Mouse (Mus musculus): ENCODE data around the gene Gm9945. TPM values are rescaled to one million over a fixed set of nuclear protein-coding genes. Genes with fewer than 3 reads are reported as not detected.
A peak's percentile ranks its signal among the peaks of the same experiment; 100 is the strongest.

Gene Gm9945
- total and polyA plus RNA-seq, 2 experiments from 2014 or later = not detected

GRCm38 (mm10) chr11:53472709-53473108, 7.3 kb upstream of the Gm9945 start:
- no peak overlapping the region for H3K4me2 ChIP-seq (ENCODE audit: low read depth, low read length)
- H3K4me1 ChIP-seq (ENCODE audit: control insufficient read depth, insufficient read depth) = no peaks in the 10 kb centered on the region
- peaks cover 47% of the 10 kb centered on the region for H3K27me3 ChIP-seq (ENCODE audit: control insufficient read depth, insufficient read depth, low read length)
- no peak for ATAC-seq (ENCODE audit: insufficient read depth, low read depth)
- no peaks in the 10 kb centered on the region for H3K36me3 ChIP-seq (replicated peaks; ENCODE audit: control insufficient read depth, insufficient read depth, low read length)
- no peaks in the 10 kb centered on the region for H3K9me3 ChIP-seq (replicated peaks; ENCODE audit: control insufficient read depth, low read length)
- no peak overlapping the region for H3K27ac ChIP-seq (ENCODE audit: low read depth)
- WGBS = 78% methylated on average over 3 of the region's 3 CpGs
- H3K9ac ChIP-seq (replicated peaks; ENCODE audit: low read depth, low read length) = no peak overlapping the region
- no peak for TF ChIP-seq CTCF (IDR thresholded peaks at IDR 0.05; ENCODE audit: low read depth)
- no peak for TF ChIP-seq EP300 (IDR thresholded peaks at IDR 0.05; ENCODE audit: low read depth)
- no peak for DNase-seq (ENCODE audit: low spot score)
- H3K4me3 ChIP-seq (ENCODE audit: low read depth, low read length) = no peak overlapping the region

DNA sequence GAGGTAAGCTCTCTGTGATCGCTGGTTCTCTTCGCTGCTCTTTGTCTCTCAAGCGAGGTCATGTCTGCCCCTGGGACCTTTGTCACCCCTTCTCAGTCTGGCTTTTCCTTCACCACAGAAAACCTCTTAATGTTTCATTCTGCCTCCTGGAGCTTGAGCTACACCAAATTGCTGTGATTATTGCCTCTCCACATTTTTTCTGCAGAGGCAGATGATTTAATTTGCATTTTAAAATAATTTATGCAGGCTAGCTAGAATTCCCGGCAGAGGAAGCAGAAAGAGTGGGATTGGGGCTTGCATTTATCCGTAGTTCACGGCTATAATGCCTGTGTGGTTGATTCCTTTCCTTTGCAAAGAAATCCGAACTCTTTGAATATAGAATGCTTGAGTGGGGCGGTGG, 4.3 kb upstream of the Gm9945 start:
- no peak overlapping the region for H3K4me2 ChIP-seq (ENCODE audit: low read depth, low read length)
- no peak overlapping the region for H3K4me3 ChIP-seq (ENCODE audit: low read depth, low read length)
- no peak overlapping the region for H3K27ac ChIP-seq (ENCODE audit: low read depth)
- ATAC-seq (ENCODE audit: insufficient read depth, low read depth) (no peak), DNase-seq (ENCODE audit: low spot score) (no peak)
- 0 out of 2 replicates have a peak, but pooled peaks cover 10% of the 10 kb centered on the region for H3K4me1 ChIP-seq (ENCODE audit: control insufficient read depth, insufficient read depth)
- TF ChIP-seq EP300 (IDR thresholded peaks at IDR 0.05; ENCODE audit: low read depth) (no peak), CTCF (IDR thresholded peaks at IDR 0.05; ENCODE audit: low read depth) (no peak)
- no peaks in the 10 kb centered on the region for H3K9me3 ChIP-seq (replicated peaks; ENCODE audit: control insufficient read depth, low read length)
- no peaks in the 10 kb centered on the region for H3K36me3 ChIP-seq (replicated peaks; ENCODE audit: control insufficient read depth, insufficient read depth, low read length)
- H3K9ac ChIP-seq (replicated peaks; ENCODE audit: low read depth, low read length) = no peak overlapping the region
- 30% methylated on average over 8 of the region's 8 CpGs for WGBS
- H3K27me3 ChIP-seq (ENCODE audit: control insufficient read depth, insufficient read depth, low read length) = peaks cover 69% of the 10 kb centered on the region

DNA sequence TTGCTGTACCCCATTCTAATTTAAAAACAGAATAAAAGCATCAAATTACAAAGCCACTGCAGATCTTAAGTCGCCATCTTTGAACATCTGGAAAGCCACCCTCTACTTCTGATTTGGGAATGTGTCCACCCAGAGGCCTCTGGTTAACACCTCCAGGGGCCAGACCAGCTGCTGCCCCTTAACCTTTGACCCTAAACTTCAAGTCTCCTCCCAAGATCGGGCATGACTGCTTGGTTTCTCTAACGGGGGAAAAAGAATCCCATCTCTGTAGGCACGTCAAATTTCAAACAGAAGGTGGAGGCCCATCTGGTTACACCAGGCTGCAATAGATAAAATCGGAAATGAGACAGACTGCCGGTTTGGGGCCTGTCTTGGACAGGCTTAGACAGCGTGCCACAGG, 2.1 kb upstream of the Gm9945 start:
- Histone ChIP-seq H3K9me3 (replicated peaks; ENCODE audit: control insufficient read depth, low read length) (no peaks in the 10 kb centered on the region), H3K4me3 (ENCODE audit: low read depth, low read length) (no peak overlapping the region; the same call in 1 of the 2 replicates), H3K27ac (ENCODE audit: low read depth) (no peak overlapping the region), H3K4me1 (ENCODE audit: control insufficient read depth, insufficient read depth) (0 out of 2 replicates have a peak, but pooled peaks cover 10% of the 10 kb centered on the region), H3K36me3 (replicated peaks; ENCODE audit: control insufficient read depth, insufficient read depth, low read length) (no peaks in the 10 kb centered on the region), H3K27me3 (ENCODE audit: control insufficient read depth, insufficient read depth, low read length) (peaks cover 59% of the 10 kb centered on the region), H3K4me2 (ENCODE audit: low read depth, low read length) (no peak overlapping the region), H3K9ac (replicated peaks; ENCODE audit: low read depth, low read length) (no peak overlapping the region)
- WGBS = 79% methylated on average over 7 of the region's 7 CpGs
- ATAC-seq (ENCODE audit: insufficient read depth, low read depth) (no peak), DNase-seq (ENCODE audit: low spot score) (no peak)
- TF ChIP-seq EP300 (IDR thresholded peaks at IDR 0.05; ENCODE audit: low read depth) = no peak
- no peak for TF ChIP-seq CTCF (IDR thresholded peaks at IDR 0.05; ENCODE audit: low read depth)

- ATAC-seq (ENCODE audit: insufficient read depth, low read depth) (peak; percentile 27; the same call in 1 of the 2 replicates), DNase-seq (ENCODE audit: low spot score) (no peak)
- H3K36me3 ChIP-seq (replicated peaks; ENCODE audit: control insufficient read depth, insufficient read depth, low read length) = no peaks in the 10 kb centered on the region
- H3K4me1 ChIP-seq (ENCODE audit: control insufficient read depth, insufficient read depth) = 0 out of 2 replicates have a peak, but pooled peaks cover 10% of the 10 kb centered on the region
- WGBS = 7% methylated on average over 79 of the region's 79 CpGs
- peaks cover 54% of the 10 kb centered on the region for H3K27me3 ChIP-seq (ENCODE audit: control insufficient read depth, insufficient read depth, low read length)
- H3K9ac ChIP-seq (replicated peaks; ENCODE audit: low read depth, low read length) = peak overlapping the region; percentile 38; the same call in 1 of the 2 replicates
- H3K4me2 ChIP-seq (ENCODE audit: low read depth, low read length) = peak overlapping the region; percentile 89
- H3K27ac ChIP-seq (ENCODE audit: low read depth) = no peak overlapping the region
- no peaks in the 10 kb centered on the region for H3K9me3 ChIP-seq (replicated peaks; ENCODE audit: control insufficient read depth, low read length)
- TF ChIP-seq EP300 (IDR thresholded peaks at IDR 0.05; ENCODE audit: low read depth) (no peak), CTCF (IDR thresholded peaks at IDR 0.05; ENCODE audit: low read depth) (no peak)
- H3K4me3 ChIP-seq (ENCODE audit: low read depth, low read length) = peak overlapping the region; percentile 58
Observed at GRCm38 (mm10) chr11:53478383-53479170, 1.4 kb upstream of the Gm9945 start.

GRCm38 (mm10) chr11:53479171-53479782, 689 bp upstream of the Gm9945 start:
- peaks cover 50% of the 10 kb centered on the region for H3K27me3 ChIP-seq (ENCODE audit: control insufficient read depth, insufficient read depth, low read length)
- H3K27ac ChIP-seq (ENCODE audit: low read depth) = no peak overlapping the region
- DNase-seq (ENCODE audit: low spot score) = no peak
- WGBS = 1% methylated on average over 62 of the region's 62 CpGs
- H3K9ac ChIP-seq (replicated peaks; ENCODE audit: low read depth, low read length) = peak overlapping the region; percentile 38
- peak overlapping the region; percentile 89 for H3K4me2 ChIP-seq (ENCODE audit: low read depth, low read length)
- H3K4me1 ChIP-seq (ENCODE audit: control insufficient read depth, insufficient read depth) = 0 out of 2 replicates have a peak, but pooled peaks cover 10% of the 10 kb centered on the region
- H3K4me3 ChIP-seq (ENCODE audit: low read depth, low read length) = peak overlapping the region; percentile 58
- no peaks in the 10 kb centered on the region for H3K9me3 ChIP-seq (replicated peaks; ENCODE audit: control insufficient read depth, low read length)
- ATAC-seq (ENCODE audit: insufficient read depth, low read depth) = 0 out of 2 replicates have a peak, but pooled peaks have one; percentile 17
- no peak for TF ChIP-seq EP300 (IDR thresholded peaks at IDR 0.05; ENCODE audit: low read depth)
- TF ChIP-seq CTCF (IDR thresholded peaks at IDR 0.05; ENCODE audit: low read depth) = no peak
- H3K36me3 ChIP-seq (replicated peaks; ENCODE audit: control insufficient read depth, insufficient read depth, low read length) = no peaks in the 10 kb centered on the region

Measured in heart, postnatal 0 days (tissue).